ENCODE assay signal across 8 mouse cellular contexts in genomic region chr4:107435238-107435946, GRCm38 (mm10). TPM values are rescaled to one million over a fixed set of nuclear protein-coding genes. Genes with fewer than 3 reads are reported as not detected.
A peak's percentile ranks its signal among the peaks of the same experiment; 100 is the strongest.
DNase-seq lines count a peak whose midpoint lies in the region; ATAC-seq lines count a peak whose summit lies in the region.

No protein-coding gene starts in this region.

- H3K36me3 ChIP-seq in lung, embryonic 15.5 days: no peaks in the 10 kb centered on the region
- no peaks in the 10 kb centered on the region for H3K36me3 ChIP-seq in forebrain, embryonic 16.5 days (ENCODE audit: control insufficient read depth, insufficient read depth)
- H3K36me3 ChIP-seq in limb, embryonic 15.5 days: no peaks in the 10 kb centered on the region
- no peaks in the 10 kb centered on the region for H3K36me3 ChIP-seq in stomach, embryonic 16.5 days (ENCODE audit: control insufficient read depth, insufficient read depth, low read length)

- peaks cover 18% of the 10 kb centered on the region for H3K4me1 ChIP-seq in lung, embryonic 15.5 days
- peaks cover 18% of the 10 kb centered on the region for H3K4me1 ChIP-seq in forebrain, embryonic 16.5 days (replicated peaks; ENCODE audit: control insufficient read depth, insufficient read depth, low read length)
- peaks cover 38% of the 10 kb centered on the region for H3K4me1 ChIP-seq in limb, embryonic 15.5 days
- peaks cover 9% of the 10 kb centered on the region for H3K4me1 ChIP-seq in stomach, embryonic 16.5 days (ENCODE audit: control insufficient read depth, insufficient read depth, low read length)

- H3K27ac ChIP-seq in lung, embryonic 15.5 days: no peak overlapping the region
- no peak overlapping the region for H3K27ac ChIP-seq in forebrain, embryonic 16.5 days (ENCODE audit: low read length)
- no peak overlapping the region for H3K27ac ChIP-seq in limb, embryonic 15.5 days
- H3K27ac ChIP-seq in stomach, embryonic 16.5 days (ENCODE audit: low read length): no peak overlapping the region

- H3K4me2 ChIP-seq in lung, embryonic 15.5 days: peak overlapping the region; percentile 92
- peak overlapping the region; percentile 93 for H3K4me2 ChIP-seq in forebrain, embryonic 16.5 days (ENCODE audit: low read length)
- H3K4me2 ChIP-seq in limb, embryonic 15.5 days: peak overlapping the region; percentile 96
- peak overlapping the region; percentile 96 for H3K4me2 ChIP-seq in stomach, embryonic 16.5 days (ENCODE audit: low read depth, low read length)

- peak overlapping the region; percentile 65 for H3K4me3 ChIP-seq in lung, embryonic 15.5 days
- peak overlapping the region; percentile 72 for H3K4me3 ChIP-seq in forebrain, embryonic 16.5 days (replicated peaks; ENCODE audit: low read length)
- H3K4me3 ChIP-seq in limb, embryonic 15.5 days: peak overlapping the region; percentile 62
- H3K4me3 ChIP-seq in stomach, embryonic 16.5 days (replicated peaks; ENCODE audit: low read length): peak overlapping the region; percentile 64

- no peak for DNase-seq in lung, postnatal 4 days
- no peak for DNase-seq in cerebellum, adult 9-10 months
- no peak for DNase-seq in frontal cortex, adult 2 months (ENCODE audit: extremely low spot score in 1 of 2, low spot score in 1 of 2)
- no peak for DNase-seq in thymus, postnatal 14 days

- H3K9ac ChIP-seq in lung, embryonic 15.5 days: peak overlapping the region; percentile 39
- peak overlapping the region; percentile 67 for H3K9ac ChIP-seq in forebrain, embryonic 16.5 days (replicated peaks; ENCODE audit: low read depth, low read length)
- H3K9ac ChIP-seq in limb, embryonic 15.5 days: peak overlapping the region; percentile 45
- peak overlapping the region; percentile 63; the same call in 1 of the 2 replicates for H3K9ac ChIP-seq in stomach, embryonic 16.5 days (ENCODE audit: low read length)

- ATAC-seq in lung, embryonic 15.5 days (ENCODE audit: borderline replicate concordance, extremely low read depth, low FRiP score, low TSS enrichment): no peak; the same call in 1 of the 2 replicates
- peak; percentile 23; the same call in 1 of the 2 replicates for ATAC-seq in forebrain, embryonic 16.5 days
- ATAC-seq in limb, embryonic 15.5 days (ENCODE audit: insufficient number of reproducible peaks, low FRiP score, low TSS enrichment, low read depth): no peak
- ATAC-seq in stomach, embryonic 16.5 days (ENCODE audit: insufficient read depth, low FRiP score): no peak; the same call in 1 of the 2 replicates

- WGBS in lung, embryonic 15.5 days: 4% methylated on average over 47 of the region's 47 CpGs
- WGBS in forebrain, embryonic 16.5 days: 2% methylated on average over 47 of the region's 47 CpGs
- WGBS in limb, embryonic 15.5 days: 2% methylated on average over 47 of the region's 47 CpGs
- WGBS in stomach, embryonic 16.5 days: 2% methylated on average over 47 of the region's 47 CpGs

- no peaks in the 10 kb centered on the region for H3K9me3 ChIP-seq in lung, embryonic 15.5 days
- H3K9me3 ChIP-seq in forebrain, embryonic 16.5 days (ENCODE audit: control insufficient read depth, low read length): no peaks in the 10 kb centered on the region
- no peaks in the 10 kb centered on the region for H3K9me3 ChIP-seq in limb, embryonic 15.5 days
- no peaks in the 10 kb centered on the region for H3K9me3 ChIP-seq in stomach, embryonic 16.5 days (replicated peaks; ENCODE audit: control insufficient read depth, low read length)

- peaks cover 78% of the 10 kb centered on the region for H3K27me3 ChIP-seq in lung, embryonic 15.5 days
- peaks cover 34% of the 10 kb centered on the region for H3K27me3 ChIP-seq in forebrain, embryonic 16.5 days (replicated peaks; ENCODE audit: control insufficient read depth, insufficient read depth, low read length)
- peaks cover 72% of the 10 kb centered on the region for H3K27me3 ChIP-seq in limb, embryonic 15.5 days
- H3K27me3 ChIP-seq in stomach, embryonic 16.5 days (ENCODE audit: control insufficient read depth, insufficient read depth, low read length): peaks cover 69% of the 10 kb centered on the region

RNA-seq across cellular contexts. Expression of gene Glis1, which starts 1.0 kb away (rescaled TPM):
- 1.7 and 2.0 TPM in 2 replicates for polyA plus RNA-seq in lung, embryonic 15.5 days (2015; fragmentation: Nextera tagmentation; extraction: Ambion mirVana)
- 1.1 TPM in 2 replicates for polyA plus RNA-seq in forebrain, embryonic 16.5 days (2015; fragmentation: Nextera tagmentation; extraction: Ambion mirVana)
- 11.2 and 12.0 TPM in 2 replicates for polyA plus RNA-seq in limb, embryonic 15.5 days (2015; fragmentation: Nextera tagmentation; extraction: Ambion mirVana)
- 0.21 and 0.87 TPM in 2 replicates for polyA plus RNA-seq in stomach, embryonic 16.5 days (2015; fragmentation: Nextera tagmentation; extraction: Ambion mirVana)
- polyA plus RNA-seq in frontal cortex, adult 2 months (2012; rRNA removed): 0.76 and 1.2 TPM in 2 replicates
